Mouse (Mus musculus): ENCODE data around the gene Gpx3.
"Not testable (repeated sequence)": the region's sequence is repeated elsewhere in the genome, so short reads cannot be mapped to it uniquely, and the experiment has no call there.

The Gpx3 gene

GRCm38 (mm10) chr11:54936035-54936770, 34.0 kb downstream of the Gpx3 start:
- in situ Hi-C loops (cut with MboI): no loop called here

- in situ Hi-C loops (cut with MboI): no loop called here
These were observed 34.5 kb downstream of the Gpx3 start for GRCm38 (mm10) chr11:54936771-54937140.

GRCm38 (mm10) chr11:54939501-54939900, 37.2 kb downstream of the Gpx3 start:
- in situ Hi-C loops (cut with MboI): no loop called here

- in situ Hi-C loops (cut with MboI): no loop called here
These were observed 37.8 kb downstream of the Gpx3 start for GRCm38 (mm10) chr11:54940056-54940455.

- in situ Hi-C loops (cut with MboI): no loop called here
These were observed 42.4 kb downstream of the Gpx3 start for GRCm38 (mm10) chr11:54944702-54945101.

- in situ Hi-C loops (cut with MboI): no loop called here
These were observed 47.5 kb downstream of the Gpx3 start for GRCm38 (mm10) chr11:54949717-54950116.

GRCm38 (mm10) chr11:54950684-54951083, 48.4 kb downstream of the Gpx3 start:
- in situ Hi-C loops (cut with MboI): no loop called here

GRCm38 (mm10) chr11:54952651-54953050, 50.4 kb downstream of the Gpx3 start:
- in situ Hi-C loops (cut with MboI): no loop called here

- in situ Hi-C loops (cut with MboI): no loop called here
These were observed 51.8 kb downstream of the Gpx3 start for GRCm38 (mm10) chr11:54953993-54954446.

GRCm38 (mm10) chr11:54954716-54955115, 52.5 kb downstream of the Gpx3 start:
- in situ Hi-C loops (cut with MboI): no loop called here

GRCm38 (mm10) chr11:54955400-54955734, 53.1 kb downstream of the Gpx3 start:
- in situ Hi-C loops (cut with MboI): not testable (repeated sequence)

- in situ Hi-C loops (cut with MboI): no loop called here
These were observed 53.7 kb downstream of the Gpx3 start for GRCm38 (mm10) chr11:54955735-54956480.

- in situ Hi-C loops (cut with MboI): no loop called here
These were observed 54.7 kb downstream of the Gpx3 start for GRCm38 (mm10) chr11:54956912-54957311.

GRCm38 (mm10) chr11:54957708-54958107, 55.5 kb downstream of the Gpx3 start:
- in situ Hi-C loops (cut with MboI): not testable (repeated sequence)

GRCm38 (mm10) chr11:54958571-54959073, 56.4 kb downstream of the Gpx3 start:
- in situ Hi-C loops (cut with MboI): no loop called here
